Comparison of ENCODE assay signal across 8 mouse cellular contexts in genomic region chr8:94036944-94037524, GRCm38 (mm10). TPM values are rescaled to one million over a fixed set of nuclear protein-coding genes. Genes with fewer than 3 reads are reported as not detected.
DNase-seq lines count a peak whose midpoint lies in the region; ATAC-seq lines count a peak whose summit lies in the region.

TSS of gene Nudt21 (minus strand) at chr8:94037031.
TSS of gene Ogfod1 (plus strand) at chr8:94037198.

- DNase-seq in ES-CJ7 (ENCODE audit: low read depth, low spot score): peak; percentile 100
- DNase-seq in cerebellum, adult 11 months: peak; percentile 92
- peak; percentile 99 for DNase-seq in forebrain, embryonic 14.5 days (ENCODE audit: low spot score)
- peak; percentile 90 to 93 for DNase-seq in heart, postnatal 14 days
- peak; percentile 98 for DNase-seq in layer of hippocampus, adult 11-12 months (ENCODE audit: low spot score)
- DNase-seq in lung, adult 18-20 months: peak; percentile 95 to 96
- DNase-seq in testis, postnatal 14 days (ENCODE audit: low spot score): peak; percentile 96

- H3K4me1 ChIP-seq in forebrain, embryonic 14.5 days (ENCODE audit: control insufficient read depth, insufficient read depth, low read length): peaks cover 18% of the 10 kb centered on the region
- H3K4me1 ChIP-seq in neural tube, embryonic 15.5 days: peaks cover 33% of the 10 kb centered on the region

- peak within 1 kb of the TSS; percentile 85 for H3K4me2 ChIP-seq in forebrain, embryonic 14.5 days (ENCODE audit: low read length)
- peak within 1 kb of the TSS; percentile 75 for H3K4me2 ChIP-seq in neural tube, embryonic 15.5 days

- no peaks in the 10 kb centered on the region for H3K9me3 ChIP-seq in forebrain, embryonic 14.5 days (replicated peaks; ENCODE audit: control insufficient read depth, low read length)
- no peaks in the 10 kb centered on the region for H3K9me3 ChIP-seq in neural tube, embryonic 15.5 days (replicated peaks)

- peak within 1 kb of the TSS; percentile 48; the same call in 1 of the 2 replicates for H3K27ac ChIP-seq in forebrain, embryonic 14.5 days (ENCODE audit: low read depth, low read length)
- H3K27ac ChIP-seq in neural tube, embryonic 15.5 days (replicated peaks): peak within 1 kb of the TSS; percentile 82

- peaks cover 12% of the 10 kb centered on the region; the same call in 1 of the 2 replicates for H3K36me3 ChIP-seq in forebrain, embryonic 14.5 days (ENCODE audit: control insufficient read depth, insufficient read depth, low read length)
- peaks cover 10% of the 10 kb centered on the region; the same call in 1 of the 2 replicates for H3K36me3 ChIP-seq in neural tube, embryonic 15.5 days

- peak within 1 kb of the TSS; percentile 77 for H3K9ac ChIP-seq in forebrain, embryonic 14.5 days (ENCODE audit: low read length)
- H3K9ac ChIP-seq in neural tube, embryonic 15.5 days (replicated peaks): peak within 1 kb of the TSS; percentile 68

- peak within 1 kb of the TSS; percentile 85 for H3K4me3 ChIP-seq in forebrain, embryonic 14.5 days (ENCODE audit: low read depth, low read length)
- peak within 1 kb of the TSS; percentile 70 for H3K4me3 ChIP-seq in neural tube, embryonic 15.5 days (replicated peaks)

- peak; percentile 100 for ATAC-seq in forebrain, embryonic 14.5 days
- peak; percentile 100 for ATAC-seq in neural tube, embryonic 15.5 days (ENCODE audit: low FRiP score)

- H3K27me3 ChIP-seq in forebrain, embryonic 14.5 days (replicated peaks; ENCODE audit: control insufficient read depth, insufficient read depth, low read length): no peaks in the 10 kb centered on the region
- no peaks in the 10 kb centered on the region for H3K27me3 ChIP-seq in neural tube, embryonic 15.5 days (replicated peaks)

- intact Hi-C loops in heart, postnatal 14 days (cut with DNase I): loop anchor here (2.0 kb wide), 1 partner anchor 24 kb away; the partner anchor contains the start of gene Amfr

- WGBS in forebrain, embryonic 14.5 days: 0% methylated on average over 41 of the region's 41 CpGs
- WGBS in neural tube, embryonic 15.5 days: under 1% methylated on average over 41 of the region's 41 CpGs

RNA-seq across cellular contexts. Expression of gene Nudt21, which starts in this region (rescaled TPM):
- 165 and 171 TPM in 2 replicates for polyA plus RNA-seq in forebrain, embryonic 14.5 days (2014; fragmentation: Nextera tagmentation; extraction: Ambion mirVana)
- 10 to 100 TPM; 29.2 to 30.3 TPM for total RNA-seq in heart, postnatal 14 days (2021)
- polyA plus RNA-seq in neural tube, embryonic 15.5 days (2015; fragmentation: Nextera tagmentation; extraction: Ambion mirVana): 80.8 and 82.5 TPM in 2 replicates

RNA-seq across cellular contexts. Expression of gene Ogfod1, which starts in this region (rescaled TPM):
- polyA plus RNA-seq in forebrain, embryonic 14.5 days (2014; fragmentation: Nextera tagmentation; extraction: Ambion mirVana): 9.8 and 13.4 TPM in 2 replicates
- 10 to 100 TPM; 23.0 to 23.9 TPM for total RNA-seq in heart, postnatal 14 days (2021)
- 16.2 TPM in 2 replicates for polyA plus RNA-seq in neural tube, embryonic 15.5 days (2015; fragmentation: Nextera tagmentation; extraction: Ambion mirVana)

Comparison
In these comparisons a context has a peak if more than half of its experiments do, and no peak if none do; other contexts are left out.
1. Peak in every context shown above with its lines: DNase-seq, ATAC-seq, H3K4me3 ChIP-seq and H3K27ac ChIP-seq.